Comparison of ENCODE assay signal across 8 mouse cellular contexts in genomic region chr15:103069173-103069572, GRCm38 (mm10). TPM values are rescaled to one million over a fixed set of nuclear protein-coding genes. Genes with fewer than 3 reads are reported as not detected.
DNase-seq lines count a peak whose midpoint lies in the region; ATAC-seq and TF ChIP-seq lines count a peak whose summit lies in the region.

No protein-coding gene starts in this region.

- no peak for ATAC-seq in forebrain, embryonic 11.5 days (replicated peaks; ENCODE audit: low FRiP score)
- peak; percentile 63; the same call in 1 of the 2 replicates for ATAC-seq in limb, embryonic 12.5 days (ENCODE audit: insufficient number of reproducible peaks, insufficient read depth, low FRiP score, low TSS enrichment, low read depth)

- no peak overlapping the region for H3K4me2 ChIP-seq in forebrain, embryonic 11.5 days (ENCODE audit: low read depth, low read length, severe bottlenecking)
- H3K4me2 ChIP-seq in limb, embryonic 12.5 days: peak overlapping the region; percentile 56

- no peak overlapping the region for H3K9ac ChIP-seq in forebrain, embryonic 11.5 days (ENCODE audit: low read length)
- 0 out of 2 replicates have a peak overlapping the region, but pooled peaks have one; percentile 8 for H3K9ac ChIP-seq in ES-Bruce4 (ENCODE audit: low read depth, poor library complexity, severe bottlenecking)
- H3K9ac ChIP-seq in limb, embryonic 12.5 days (replicated peaks): no peak overlapping the region

- TF ChIP-seq EP300 in ES-Bruce4 (IDR thresholded peaks at IDR 0.05; ENCODE audit: insufficient read depth, low read depth, low read length): no peak

- H3K4me1 ChIP-seq in forebrain, embryonic 10.5 days: peaks cover 5% of the 10 kb centered on the region; the same call in 1 of the 2 replicates
- no peaks in the 10 kb centered on the region for H3K4me1 ChIP-seq in forebrain, embryonic 11.5 days (replicated peaks; ENCODE audit: control insufficient read depth, insufficient read depth, low read length)
- no peaks in the 10 kb centered on the region for H3K4me1 ChIP-seq in ES-Bruce4 (ENCODE audit: control insufficient read depth, insufficient read depth, low read length)
- peaks cover 15% of the 10 kb centered on the region for H3K4me1 ChIP-seq in limb, embryonic 12.5 days (replicated peaks)

- H3K27ac ChIP-seq in forebrain, embryonic 10.5 days: no peak overlapping the region
- H3K27ac ChIP-seq in forebrain, embryonic 11.5 days (ENCODE audit: low read depth, low read length): no peak overlapping the region
- no peak overlapping the region for H3K27ac ChIP-seq in ES-Bruce4 (ENCODE audit: insufficient read depth, low read length)
- H3K27ac ChIP-seq in limb, embryonic 12.5 days: no peak overlapping the region

- peaks cover 94% of the 10 kb centered on the region for H3K27me3 ChIP-seq in forebrain, embryonic 10.5 days (ENCODE audit: poor library complexity, severe bottlenecking)
- peaks cover 60% of the 10 kb centered on the region for H3K27me3 ChIP-seq in forebrain, embryonic 11.5 days (ENCODE audit: control insufficient read depth, insufficient read depth, low read length)
- H3K27me3 ChIP-seq in ES-Bruce4 (ENCODE audit: control insufficient read depth, insufficient read depth, low read length, poor library complexity, severe bottlenecking): peaks cover 8% of the 10 kb centered on the region
- peaks cover 89% of the 10 kb centered on the region for H3K27me3 ChIP-seq in limb, embryonic 12.5 days

- no peak for TF ChIP-seq CTCF in ES-Bruce4 (IDR thresholded peaks at IDR 0.05; ENCODE audit: low read depth, low read length)

- no peaks in the 10 kb centered on the region for H3K9me3 ChIP-seq in forebrain, embryonic 10.5 days
- H3K9me3 ChIP-seq in forebrain, embryonic 11.5 days (ENCODE audit: control insufficient read depth, low read length): no peaks in the 10 kb centered on the region
- no peaks in the 10 kb centered on the region for H3K9me3 ChIP-seq in ES-Bruce4 (replicated peaks; ENCODE audit: control insufficient read depth, insufficient read depth, low read length, poor library complexity, severe bottlenecking)
- no peaks in the 10 kb centered on the region for H3K9me3 ChIP-seq in limb, embryonic 12.5 days

- 0 out of 2 replicates have a peak overlapping the region, but pooled peaks have one; percentile 14 for H3K4me3 ChIP-seq in forebrain, embryonic 10.5 days
- H3K4me3 ChIP-seq in forebrain, embryonic 11.5 days (ENCODE audit: low read depth, low read length): no peak overlapping the region
- H3K4me3 ChIP-seq in ES-Bruce4 (ENCODE audit: low read depth, low read length): peak overlapping the region; percentile 39
- H3K4me3 ChIP-seq in limb, embryonic 12.5 days (replicated peaks): peak overlapping the region; percentile 29

- intact Hi-C loops in gastrocnemius, postnatal 36 days (cut with DNase I): loop anchor here (5.0 kb wide), 1 partner anchor 47 kb away; no protein-coding TSS in a partner anchor

- no peak for DNase-seq in forebrain, embryonic 10.5 days (ENCODE audit: extremely low spot score, low spot score)
- DNase-seq in forebrain, embryonic 11.5 days (ENCODE audit: low spot score): no peak
- peak; percentile 30 to 58 for DNase-seq in gastrocnemius, postnatal 36 days
- no peak for DNase-seq in cerebellum, adult 18-20 months
- no peak for DNase-seq in right cerebral cortex, adult 18-20 months
- no peak for DNase-seq in urinary bladder, adult 2 months (ENCODE audit: low spot score)

- 1% methylated on average over 18 of the region's 18 CpGs for WGBS in forebrain, embryonic 10.5 days
- 1% methylated on average over 18 of the region's 18 CpGs for WGBS in forebrain, embryonic 11.5 days
- WGBS in limb, embryonic 12.5 days: 2% methylated on average over 18 of the region's 18 CpGs

- H3K36me3 ChIP-seq in forebrain, embryonic 10.5 days (replicated peaks): no peaks in the 10 kb centered on the region
- H3K36me3 ChIP-seq in forebrain, embryonic 11.5 days (ENCODE audit: control insufficient read depth, insufficient read depth, low read length): no peaks in the 10 kb centered on the region
- H3K36me3 ChIP-seq in ES-Bruce4 (ENCODE audit: control insufficient read depth, insufficient read depth, low read length, poor library complexity, severe bottlenecking): no peaks in the 10 kb centered on the region
- no peaks in the 10 kb centered on the region for H3K36me3 ChIP-seq in limb, embryonic 12.5 days

- TF ChIP-seq POLR2A in ES-Bruce4 (IDR thresholded peaks at IDR 0.05; ENCODE audit: insufficient read depth, low read length): no peak

RNA-seq across cellular contexts. Expression of gene Hoxc4, which starts 50.4 kb away (rescaled TPM):
- polyA plus RNA-seq in forebrain, embryonic 10.5 days (2016; fragmentation: Nextera tagmentation; extraction: Ambion mirVana): not detected in 2 replicates
- not detected in 2 replicates for polyA plus RNA-seq in forebrain, embryonic 11.5 days (2014; fragmentation: Nextera tagmentation; extraction: Ambion mirVana)
- 0.56 and 0.99 TPM in 2 replicates for polyA plus RNA-seq in ES-Bruce4 (2011; ENCODE audit: insufficient read depth, insufficient read length, low read depth, missing spikeins)
- total RNA-seq in gastrocnemius, postnatal 36 days (2021): 1 to 10 TPM; 4.1 to 4.2 TPM
- polyA plus RNA-seq in limb, embryonic 12.5 days (2016; fragmentation: Nextera tagmentation; extraction: Ambion mirVana): 3.8 and 6.7 TPM in 2 replicates
- polyA plus RNA-seq in urinary bladder, adult 2 months (2012; rRNA removed): 0.76 and 0.80 TPM in 2 replicates

Comparison
In these comparisons a context has a peak if more than half of its experiments do, and no peak if none do; other contexts are left out.
1. DNase-seq: peak in gastrocnemius, postnatal 36 days (2 of 2); none in forebrain, embryonic 10.5 days (single experiment), forebrain, embryonic 11.5 days (single experiment), cerebellum, adult 18-20 months (0 of 2), right cerebral cortex, adult 18-20 months (single experiment) and urinary bladder, adult 2 months (single experiment).